In genomic region chr6:15537279-15537678, GRCm38 (mm10) we compare ENCODE assay signal across 22 mouse cellular contexts.
DNase-seq lines count a peak whose midpoint lies in the region; ATAC-seq and TF ChIP-seq lines count a peak whose summit lies in the region.
"Had no signal": no experiment of that assay in that cellular context is flagged by ENCODE, and none has a peak within 500 bp of the region (broad histone marks: within the 10 kb centered on the region; RNA-seq: fewer than 3 reads in every experiment).

No protein-coding gene starts in this region.

- H3K27me3 ChIP-seq in CH12.LX (replicated peaks): no peaks in the 10 kb centered on the region
- no peaks in the 10 kb centered on the region for H3K27me3 ChIP-seq in hindbrain, embryonic 12.5 days
- H3K27me3 ChIP-seq: Patski had no signal

- H3K9me3 ChIP-seq in CH12.LX (replicated peaks; ENCODE audit: low read length): no peaks in the 10 kb centered on the region
- no peaks in the 10 kb centered on the region for H3K9me3 ChIP-seq in hindbrain, embryonic 12.5 days (replicated peaks)
- H3K9me3 ChIP-seq: G1E had no signal

- DNase-seq in A20 (ENCODE audit: low read depth, low spot score): peak; percentile 52
- peak; percentile 41 for DNase-seq in CH12.LX (ENCODE audit: extremely low read depth)
- DNase-seq in skeletal muscle tissue, adult 2 months (ENCODE audit: low read depth, low spot score): peak; percentile 9
- no peak for DNase-seq in gastrocnemius, adult 8-10 months (ENCODE audit: low spot score in 2 of 2)
- DNase-seq in cerebellum, postnatal 10 days: no peak
- DNase-seq: adrenal gland, adult 2 months; adrenal gland, adult 8-10 months; adrenal gland, postnatal 10 days; adrenal gland, postnatal 14 days; adrenal gland, postnatal 25 days; adrenal gland, postnatal 36 days; B cell, adult 2 months; cerebellum, adult 11 months; cerebellum, adult 11-12 months; cerebellum, adult 18-20 months; cerebellum, adult 2 months; cerebellum, adult 8-10 months had no signal

- no peak overlapping the region for H3K27ac ChIP-seq in CH12.LX (ENCODE audit: insufficient read depth, low read depth)
- no peak overlapping the region for H3K27ac ChIP-seq in hindbrain, embryonic 12.5 days

- dilution Hi-C loops in CH12.LX (cut with MboI; ENCODE audit: extremely low pct_ligation_motif_present, extremely low pct_unique_long_range_greater_than_20kb, low sequenced_read_pairs): no loop called here

- TF ChIP-seq CTCF in CH12.LX (conservative IDR thresholded peaks at IDR 0.05 in 1 of 2, IDR thresholded peaks at IDR 0.05 in 1 of 2; ENCODE audit: low read depth in 2 of 2, low read length in 2 of 2): no peak

- H3K36me3 ChIP-seq in CH12.LX (replicated peaks in 1 of 2; ENCODE audit: control insufficient read depth in 1 of 2, insufficient read depth in 1 of 2, low read length in 1 of 2): no peaks in the 10 kb centered on the region
- H3K36me3 ChIP-seq in hindbrain, embryonic 12.5 days: no peaks in the 10 kb centered on the region
- H3K36me3 ChIP-seq: G1E had no signal

- no peak for TF ChIP-seq RAD21 in CH12.LX (IDR thresholded peaks at IDR 0.05; ENCODE audit: low read depth, low read length)

- in situ Hi-C loops in CH12.LX (cut with MboI; ENCODE audit: low pct_ligation_motif_present, low pct_unique_long_range_greater_than_20kb, low sequenced_read_pairs): no loop called here

- no peak for ATAC-seq in hindbrain, embryonic 12.5 days (ENCODE audit: low FRiP score)
- ATAC-seq: activated CD4-positive, CD25-positive, alpha-beta regulatory T cell, adult 4 months; CD4-positive, CD25-positive, alpha-beta regulatory T cell, adult 4 months; Patski had no signal

- 71% methylated on average over 2 of the region's 2 CpGs for WGBS in hindbrain, embryonic 12.5 days

- H3K4me2 ChIP-seq in CH12.LX (ENCODE audit: insufficient read depth, low read depth, poor library complexity, severe bottlenecking): peak overlapping the region; percentile 24; the same call in 1 of the 2 replicates
- H3K4me2 ChIP-seq in hindbrain, embryonic 12.5 days (replicated peaks): no peak overlapping the region

- no peaks in the 10 kb centered on the region for H3K79me2 ChIP-seq in CH12.LX (replicated peaks; ENCODE audit: control insufficient read depth, extremely low read depth, insufficient read depth, poor library complexity, severe bottlenecking)

- H3K4me3 ChIP-seq in CH12.LX (replicated peaks in 1 of 3; ENCODE audit: low read depth in 2 of 3, low read length in 2 of 3, poor library complexity in 1 of 3): no peak overlapping the region
- H3K4me3 ChIP-seq in hindbrain, embryonic 12.5 days: no peak overlapping the region

- peaks cover 2 to 11% of the 10 kb centered on the region in 2 experiments; a peak in 2 of 4 replicates for H3K4me1 ChIP-seq in CH12.LX (ENCODE audit: control insufficient read depth in 1 of 2, insufficient read depth in 2 of 2)
- no peaks in the 10 kb centered on the region for H3K4me1 ChIP-seq in hindbrain, embryonic 12.5 days

- H3K9ac ChIP-seq in CH12.LX (ENCODE audit: insufficient read depth, low read depth): no peak overlapping the region
- no peak overlapping the region for H3K9ac ChIP-seq in hindbrain, embryonic 12.5 days

- TF ChIP-seq EP300 in CH12.LX (IDR thresholded peaks at IDR 0.05; ENCODE audit: low read length): peak; percentile 50; the same call in 1 of the 2 replicates

- TF ChIP-seq POLR2A in CH12.LX (IDR thresholded peaks at IDR 0.05; ENCODE audit: low read depth, low read length): no peak

TF ChIP-seq in CH12.LX, 34 proteins besides CTCF, POLR2A, EP300 and RAD21:
- TF ChIP-seq MAFK (IDR thresholded peaks at IDR 0.05; ENCODE audit: insufficient replicate concordance, low read length): no peak
- no peak for TF ChIP-seq CHD2 (IDR thresholded peaks at IDR 0.05; ENCODE audit: low read length)
- TF ChIP-seq MEF2A (IDR thresholded peaks at IDR 0.05; ENCODE audit: borderline replicate concordance, low read depth, low read length): no peak
- no peak for TF ChIP-seq PAX5 (IDR thresholded peaks at IDR 0.05; ENCODE audit: low read length)
- peak; percentile 23; the same call in 1 of the 2 replicates for TF ChIP-seq ETS1 (conservative IDR thresholded peaks at IDR 0.05; ENCODE audit: low read depth, low read length)
- TF ChIP-seq NELFE (IDR thresholded peaks at IDR 0.05; ENCODE audit: low read depth, low read length): no peak
- TF ChIP-seq JUND (conservative IDR thresholded peaks at IDR 0.05; ENCODE audit: low read depth, low read length): no peak
- no peak for TF ChIP-seq MYC (IDR thresholded peaks at IDR 0.05; ENCODE audit: low read depth, low read length)
- no peak for TF ChIP-seq IRF4 (IDR thresholded peaks at IDR 0.05; ENCODE audit: low read depth, low read length)
- TF ChIP-seq CHD1 (IDR thresholded peaks at IDR 0.05; ENCODE audit: low read depth, low read length): no peak
- 0 out of 2 replicates have a peak, but pooled peaks have one; percentile 26 for TF ChIP-seq TCF12 (IDR thresholded peaks at IDR 0.05; ENCODE audit: low read depth, low read length)

Comparison
In these comparisons a context has a peak if more than half of its experiments do, and no peak if none do; other contexts are left out.
1. DNase-seq: peak in A20 (single experiment), CH12.LX (single experiment) and skeletal muscle tissue, adult 2 months (single experiment); none in gastrocnemius, adult 8-10 months (0 of 2) and cerebellum, postnatal 10 days (0 of 2).